Mouse (Mus musculus) heart, postnatal 0 days (tissue): ENCODE results near the gene Gatb.

ENCODE experiments used
- CTCF ChIP-seq: IDR thresholded peaks from 2 replicates; pipeline ENCODE4 v1.5.1; 2016; ENCODE audit warnings: antibody characterized with exemption, control low read depth, low read depth
- EP300 ChIP-seq: IDR thresholded peaks from 2 replicates; pipeline ENCODE4 v1.6.1; 2016; ENCODE audit warnings: antibody characterized with exemption, low read depth

- TF ChIP-seq EP300 (no peak), CTCF (no peak)
Observed at GRCm38 (mm10) chr3:85583194-85583593, 9.3 kb downstream of the Gatb start.
